Mouse (Mus musculus): ENCODE data around the gene Faf2.

GRCm38 (mm10) chr13:54598622-54599143 lies 22.9 kb upstream of the Faf2 start:
- TF ChIP-seq CTCF (IDR thresholded peaks at IDR 0.05; ENCODE audit: extremely low read depth, insufficient read length, insufficient replicate concordance, low read depth, low read length) (no peak), POLR2A (IDR thresholded peaks at IDR 0.05; ENCODE audit: low read depth, low read length) (no peak)
